Comparison of ENCODE assay signal across 8 mouse cellular contexts in the genomic region with DNA sequence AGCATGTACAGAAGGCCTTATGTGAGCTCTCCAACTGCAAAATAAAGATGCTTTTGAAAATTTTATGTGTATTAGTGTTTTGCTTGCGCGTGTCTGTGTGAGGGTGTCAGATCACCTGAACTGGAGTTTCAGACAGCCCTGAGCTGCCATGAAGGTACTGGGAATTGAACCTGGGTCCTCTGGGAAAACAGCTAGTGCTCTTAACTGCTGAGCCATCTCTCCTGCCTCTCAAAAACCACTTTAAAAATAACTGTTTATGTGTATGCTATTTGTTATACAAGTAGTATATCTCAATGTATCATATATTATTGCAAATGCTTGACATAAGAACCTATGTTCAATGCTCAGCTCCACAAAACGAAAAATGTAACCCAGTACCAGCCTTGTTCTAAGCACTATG. TPM values are rescaled to one million over a fixed set of nuclear protein-coding genes. Genes with fewer than 3 reads are reported as not detected.
DNase-seq lines count a peak whose midpoint lies in the region; ATAC-seq and TF ChIP-seq lines count a peak whose summit lies in the region.

No protein-coding gene starts in this region.

- TF ChIP-seq EP300 in CH12.LX (IDR thresholded peaks at IDR 0.05; ENCODE audit: low read length) = no peak

- H3K4me1 ChIP-seq in heart, embryonic 10.5 days = peaks cover 27% of the 10 kb centered on the region
- peaks cover 0 to 26% of the 10 kb centered on the region in 2 experiments; a peak in 2 of 4 replicates for H3K4me1 ChIP-seq in CH12.LX (ENCODE audit: control insufficient read depth in 1 of 2, insufficient read depth in 2 of 2)
- H3K4me1 ChIP-seq in forebrain, embryonic 15.5 days = peaks cover 40% of the 10 kb centered on the region
- H3K4me1 ChIP-seq in limb, embryonic 15.5 days = peaks cover 21% of the 10 kb centered on the region

- in situ Hi-C loops in CH12.LX (cut with MboI; ENCODE audit: low pct_ligation_motif_present, low pct_unique_long_range_greater_than_20kb, low sequenced_read_pairs) = no loop called here

- peak overlapping the region; percentile 17; the same call in 1 of the 2 replicates for H3K27ac ChIP-seq in heart, embryonic 10.5 days
- H3K27ac ChIP-seq in CH12.LX (ENCODE audit: insufficient read depth, low read depth) = no peak overlapping the region
- no peak overlapping the region for H3K27ac ChIP-seq in forebrain, embryonic 15.5 days (replicated peaks)
- no peak overlapping the region for H3K27ac ChIP-seq in limb, embryonic 15.5 days

- H3K79me2 ChIP-seq in CH12.LX (replicated peaks; ENCODE audit: control insufficient read depth, extremely low read depth, insufficient read depth, poor library complexity, severe bottlenecking) = peaks cover 30% of the 10 kb centered on the region

- no peak for TF ChIP-seq RAD21 in CH12.LX (IDR thresholded peaks at IDR 0.05; ENCODE audit: low read depth, low read length)

- TF ChIP-seq CTCF in CH12.LX (conservative IDR thresholded peaks at IDR 0.05 in 1 of 2, IDR thresholded peaks at IDR 0.05 in 1 of 2; ENCODE audit: low read depth in 2 of 2, low read length in 2 of 2) = no peak

- H3K9ac ChIP-seq in CH12.LX (ENCODE audit: insufficient read depth, low read depth) = no peak overlapping the region; the same call in 1 of the 2 replicates
- H3K9ac ChIP-seq in forebrain, embryonic 15.5 days (replicated peaks) = no peak overlapping the region
- H3K9ac ChIP-seq in limb, embryonic 15.5 days = no peak overlapping the region

- H3K27me3 ChIP-seq in heart, embryonic 10.5 days (ENCODE audit: insufficient read depth, poor library complexity, severe bottlenecking) = no peaks in the 10 kb centered on the region
- no peaks in the 10 kb centered on the region for H3K27me3 ChIP-seq in CH12.LX (replicated peaks)
- H3K27me3 ChIP-seq in forebrain, embryonic 15.5 days = no peaks in the 10 kb centered on the region
- H3K27me3 ChIP-seq in limb, embryonic 15.5 days = no peaks in the 10 kb centered on the region

- 73% methylated on average over 3 of the region's 3 CpGs for WGBS in heart, embryonic 10.5 days
- 80% methylated on average over 3 of the region's 3 CpGs for WGBS in forebrain, embryonic 15.5 days
- 66% methylated on average over 3 of the region's 3 CpGs for WGBS in limb, embryonic 15.5 days

- H3K9me3 ChIP-seq in heart, embryonic 10.5 days = no peaks in the 10 kb centered on the region
- no peaks in the 10 kb centered on the region for H3K9me3 ChIP-seq in CH12.LX (replicated peaks; ENCODE audit: low read length)
- no peaks in the 10 kb centered on the region for H3K9me3 ChIP-seq in forebrain, embryonic 15.5 days
- H3K9me3 ChIP-seq in limb, embryonic 15.5 days = no peaks in the 10 kb centered on the region

- no peak for DNase-seq in heart, embryonic 10.5 days (ENCODE audit: low spot score)
- DNase-seq in heart, postnatal 4 days = no peak
- no peak for DNase-seq in CH12.LX (ENCODE audit: extremely low read depth)
- DNase-seq in spleen, postnatal 4 days (ENCODE audit: low spot score in 2 of 2) = no peak
- no peak for DNase-seq in gastrocnemius, postnatal 10 days
- no peak for DNase-seq in T-cell, adult 2 months (ENCODE audit: low spot score)

- no peak for ATAC-seq in forebrain, embryonic 15.5 days (replicated peaks)
- ATAC-seq in limb, embryonic 15.5 days (ENCODE audit: insufficient number of reproducible peaks, low FRiP score, low TSS enrichment, low read depth) = no peak

- dilution Hi-C loops in CH12.LX (cut with MboI; ENCODE audit: extremely low pct_ligation_motif_present, extremely low pct_unique_long_range_greater_than_20kb, low sequenced_read_pairs) = no loop called here

- H3K4me2 ChIP-seq in CH12.LX (ENCODE audit: insufficient read depth, low read depth, poor library complexity, severe bottlenecking) = peak overlapping the region; percentile 94
- H3K4me2 ChIP-seq in forebrain, embryonic 15.5 days (replicated peaks) = no peak overlapping the region; the same call in 1 of the 2 replicates
- H3K4me2 ChIP-seq in limb, embryonic 15.5 days = peak overlapping the region; percentile 68

- no peak for TF ChIP-seq POLR2A in CH12.LX (IDR thresholded peaks at IDR 0.05; ENCODE audit: low read depth, low read length)

- peaks cover 28% of the 10 kb centered on the region for H3K36me3 ChIP-seq in heart, embryonic 10.5 days
- H3K36me3 ChIP-seq in CH12.LX (replicated peaks in 1 of 2; ENCODE audit: control insufficient read depth in 1 of 2, insufficient read depth in 1 of 2, low read length in 1 of 2) = peaks cover 18 to 45% of the 10 kb centered on the region in 2 experiments
- H3K36me3 ChIP-seq in forebrain, embryonic 15.5 days = peaks cover 31% of the 10 kb centered on the region
- H3K36me3 ChIP-seq in limb, embryonic 15.5 days = peaks cover 26% of the 10 kb centered on the region

- H3K4me3 ChIP-seq in heart, embryonic 10.5 days = peak overlapping the region; percentile 93; the same call in 1 of the 2 replicates
- peak overlapping the region in 2 of 3 experiments; percentile 65 to 69 for H3K4me3 ChIP-seq in CH12.LX (replicated peaks in 1 of 3; ENCODE audit: low read depth in 2 of 3, low read length in 2 of 3, poor library complexity in 1 of 3)
- peak overlapping the region; percentile 90 for H3K4me3 ChIP-seq in forebrain, embryonic 15.5 days
- peak overlapping the region; percentile 95; the same call in 1 of the 2 replicates for H3K4me3 ChIP-seq in limb, embryonic 15.5 days

TF ChIP-seq in CH12.LX, 34 proteins besides CTCF, POLR2A, EP300 and RAD21:
- TF ChIP-seq IRF4 (IDR thresholded peaks at IDR 0.05; ENCODE audit: low read depth, low read length) (no peak), HCFC1 (IDR thresholded peaks at IDR 0.05; ENCODE audit: low read depth, low read length) (no peak), RCOR1 (conservative IDR thresholded peaks at IDR 0.05; ENCODE audit: low read depth, low read length) (no peak), MAX (IDR thresholded peaks at IDR 0.05; ENCODE audit: low read length) (no peak), CHD1 (IDR thresholded peaks at IDR 0.05; ENCODE audit: low read depth, low read length) (no peak), MEF2A (IDR thresholded peaks at IDR 0.05; ENCODE audit: borderline replicate concordance, low read depth, low read length) (no peak), JUN (IDR thresholded peaks at IDR 0.05; ENCODE audit: insufficient read depth, low read depth, low read length) (no peak), ELF1 (IDR thresholded peaks at IDR 0.05; ENCODE audit: low read depth, low read length) (no peak), PAX5 (IDR thresholded peaks at IDR 0.05; ENCODE audit: low read length) (no peak), E2F4 (IDR thresholded peaks at IDR 0.05; ENCODE audit: insufficient replicate concordance, low read depth, low read length) (no peak), USF1 (IDR thresholded peaks at IDR 0.05; ENCODE audit: low read depth, low read length) (no peak), USF2 (conservative IDR thresholded peaks at IDR 0.05; ENCODE audit: low read depth, low read length) (no peak)

RNA-seq across cellular contexts. Expression of a gene that starts 0.9 kb away (rescaled TPM):
- 84.7 and 88.6 TPM in 2 replicates for polyA plus RNA-seq in heart, embryonic 10.5 days (2016; fragmentation: Nextera tagmentation; extraction: Ambion mirVana)
- total RNA-seq in heart, postnatal 4 days (2021) = 10 to 100 TPM; 57.4 to 57.8 TPM
- total RNA-seq in CH12.LX (2012; rRNA removed) (32.0 and 41.4 TPM in 2 replicates), CH12.LX (2014; rRNA removed) (29.6 and 30.1 TPM in 2 replicates)
- 43.4 and 51.2 TPM in 2 replicates for polyA plus RNA-seq in CH12.LX (2012; ENCODE audit: insufficient read length, low read depth)
- polyA plus RNA-seq in forebrain, embryonic 15.5 days (2015; fragmentation: Nextera tagmentation; extraction: Ambion mirVana) = 138 and 140 TPM in 2 replicates
- polyA plus RNA-seq in limb, embryonic 15.5 days (2015; fragmentation: Nextera tagmentation; extraction: Ambion mirVana) = 85.1 and 88.6 TPM in 2 replicates
- total RNA-seq in gastrocnemius, postnatal 10 days (2021) = 10 to 100 TPM; 23.7 to 39.9 TPM

RNA-seq across cellular contexts. Expression of a gene that starts 30.2 kb away (rescaled TPM):
- 100 and 115 TPM in 2 replicates for polyA plus RNA-seq in heart, embryonic 10.5 days (2016; fragmentation: Nextera tagmentation; extraction: Ambion mirVana)
- total RNA-seq in heart, postnatal 4 days (2021) = 10 to 100 TPM; 68.8 to 78.1 TPM
- 62.5 and 85.8 TPM in 2 replicates for total RNA-seq in CH12.LX (2012; rRNA removed)
- 75.2 and 80.2 TPM in 2 replicates for total RNA-seq in CH12.LX (2014; rRNA removed)
- polyA plus RNA-seq in CH12.LX (2012; ENCODE audit: insufficient read length, low read depth) = 146 and 174 TPM in 2 replicates
- 107 and 111 TPM in 2 replicates for polyA plus RNA-seq in forebrain, embryonic 15.5 days (2015; fragmentation: Nextera tagmentation; extraction: Ambion mirVana)
- polyA plus RNA-seq in limb, embryonic 15.5 days (2015; fragmentation: Nextera tagmentation; extraction: Ambion mirVana) = 93.1 and 94.6 TPM in 2 replicates
- total RNA-seq in gastrocnemius, postnatal 10 days (2021) = 10 to 100 TPM; 37.6 to 50.2 TPM

RNA-seq across cellular contexts. Expression of a gene that starts 38.0 kb away (rescaled TPM):
- 17.9 and 21.8 TPM in 2 replicates for polyA plus RNA-seq in heart, embryonic 10.5 days (2016; fragmentation: Nextera tagmentation; extraction: Ambion mirVana)
- 10 to 100 TPM; 33.7 to 34.6 TPM for total RNA-seq in heart, postnatal 4 days (2021)
- total RNA-seq in CH12.LX (2012; rRNA removed) = 4.4 and 4.5 TPM in 2 replicates
- 1.0 and 1.2 TPM in 2 replicates for total RNA-seq in CH12.LX (2014; rRNA removed)
- 20.4 and 25.4 TPM in 2 replicates for polyA plus RNA-seq in CH12.LX (2012; ENCODE audit: insufficient read length, low read depth)
- polyA plus RNA-seq in forebrain, embryonic 15.5 days (2015; fragmentation: Nextera tagmentation; extraction: Ambion mirVana) = 38.8 and 40.3 TPM in 2 replicates
- polyA plus RNA-seq in limb, embryonic 15.5 days (2015; fragmentation: Nextera tagmentation; extraction: Ambion mirVana) = 21.6 TPM in 2 replicates
- total RNA-seq in gastrocnemius, postnatal 10 days (2021) = 10 to 100 TPM; 17.5 to 24.5 TPM

RNA-seq across cellular contexts. Expression of a gene that starts 52.1 kb away (rescaled TPM):
- 1.2 and 2.3 TPM in 2 replicates for polyA plus RNA-seq in heart, embryonic 10.5 days (2016; fragmentation: Nextera tagmentation; extraction: Ambion mirVana)
- under 1 TPM; 0.52 to 0.67 TPM for total RNA-seq in heart, postnatal 4 days (2021)
- total RNA-seq in CH12.LX (2012; rRNA removed) (27.5 and 40.5 TPM in 2 replicates), CH12.LX (2014; rRNA removed) (18.1 and 18.6 TPM in 2 replicates)
- 77.6 and 83.2 TPM in 2 replicates for polyA plus RNA-seq in CH12.LX (2012; ENCODE audit: insufficient read length, low read depth)
- polyA plus RNA-seq in forebrain, embryonic 15.5 days (2015; fragmentation: Nextera tagmentation; extraction: Ambion mirVana) = 0.56 and 0.64 TPM in 2 replicates
- polyA plus RNA-seq in limb, embryonic 15.5 days (2015; fragmentation: Nextera tagmentation; extraction: Ambion mirVana) = 2.1 and 2.6 TPM in 2 replicates
- total RNA-seq in gastrocnemius, postnatal 10 days (2021) = under 1 TPM; 0.70 to 0.90 TPM
